Mouse (Mus musculus): ENCODE measurements around the gene Tex2. TPM values are rescaled to one million over a fixed set of nuclear protein-coding genes. Genes with fewer than 3 reads are reported as not detected.

Gene Tex2
- total and polyA plus RNA-seq, 3 experiments: 1.6 to 20.0 (median 7.7) TPM

DNA sequence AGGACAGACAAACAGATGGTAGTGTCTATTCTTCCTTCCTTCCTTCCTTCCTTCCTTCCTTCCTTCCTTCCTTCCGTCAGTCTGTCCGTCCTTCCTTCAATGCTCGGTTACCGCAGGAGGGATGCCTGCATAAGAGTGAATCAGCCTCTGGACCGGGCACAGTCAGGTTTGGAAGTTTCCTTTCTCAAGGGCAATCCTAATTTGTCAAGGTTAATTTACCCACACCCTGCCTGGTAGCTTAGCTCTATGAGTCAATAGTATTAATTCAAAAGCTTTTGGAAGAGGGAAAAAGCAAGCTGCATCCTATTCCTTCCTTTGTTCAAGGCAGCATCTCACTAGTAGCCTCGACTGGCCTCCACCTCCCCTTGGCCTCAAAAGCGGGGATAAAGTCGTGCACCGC lies 38.8 kb downstream of the Tex2 start:
- H3K4me3 ChIP-seq (ENCODE audit: low read depth, low read length): no peak overlapping the region
- no peaks in the 10 kb centered on the region for H3K27me3 ChIP-seq (ENCODE audit: insufficient read depth, low read length)
- ATAC-seq (ENCODE audit: extremely low read depth, insufficient number of reproducible peaks, low FRiP score, poor library complexity, severe bottlenecking) (no peak), DNase-seq (ENCODE audit: low spot score) (no peak)
- TF ChIP-seq POLR2AphosphoS5 (IDR thresholded peaks at IDR 0.05; ENCODE audit: insufficient replicate concordance, low read depth, low read length) (no peak), GATA2 (IDR thresholded peaks at IDR 0.05; ENCODE audit: borderline replicate concordance, low read depth, low read length) (no peak), TAL1 (conservative IDR thresholded peaks at IDR 0.05; ENCODE audit: low read depth, low read length) (no peak), CTCF (IDR thresholded peaks at IDR 0.05; ENCODE audit: low read depth, low read length) (no peak), GATA1 (IDR thresholded peaks at IDR 0.05; ENCODE audit: borderline replicate concordance, low read length) (no peak)
- no peaks in the 10 kb centered on the region for H3K9me3 ChIP-seq (replicated peaks)
- no peaks in the 10 kb centered on the region; the same call in none of the 2 replicates for H3K4me1 ChIP-seq (ENCODE audit: insufficient read depth, low read depth, low read length)
- H3K36me3 ChIP-seq (replicated peaks): peaks cover 5% of the 10 kb centered on the region

DNA sequence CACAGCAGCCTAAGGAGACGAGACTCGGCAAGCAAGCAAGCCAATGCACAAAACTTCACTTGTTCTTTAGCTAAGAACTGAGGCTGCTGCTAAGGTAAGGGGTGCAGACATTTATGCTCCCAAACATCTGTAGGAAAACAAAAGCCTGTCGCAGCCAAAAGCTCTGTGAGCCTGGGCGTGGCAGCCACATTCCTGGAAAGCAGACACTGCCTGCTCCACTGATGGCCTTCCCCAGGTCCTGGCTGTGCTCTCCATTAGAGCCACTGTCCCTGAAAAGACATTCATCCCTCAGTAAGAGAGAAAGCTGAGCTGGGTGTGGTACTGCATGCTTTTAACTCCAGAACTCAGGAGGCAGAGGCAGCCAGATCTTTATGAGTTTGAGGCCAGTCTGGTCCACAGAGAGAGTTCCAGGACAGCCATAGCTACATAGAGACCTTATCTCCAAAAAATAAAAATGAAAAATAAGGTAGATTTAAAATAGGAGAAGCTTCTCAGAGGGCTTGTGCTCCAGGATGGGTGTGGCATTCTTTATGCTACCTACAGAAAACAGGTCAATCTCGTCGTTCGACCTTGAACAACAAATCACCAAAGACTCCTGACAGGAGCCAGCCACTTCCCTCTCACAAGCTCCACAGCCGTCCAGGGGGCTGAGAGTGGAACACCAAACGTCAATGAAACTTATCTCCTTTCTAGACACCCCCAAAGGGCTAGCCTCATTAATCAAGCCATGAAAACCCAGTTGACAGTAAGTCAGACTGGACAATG lies 39.6 kb downstream of the Tex2 start:
- DNase-seq (ENCODE audit: low spot score) (no peak), ATAC-seq (ENCODE audit: extremely low read depth, insufficient number of reproducible peaks, low FRiP score, poor library complexity, severe bottlenecking) (no peak)
- H3K36me3 ChIP-seq (replicated peaks): peaks cover 9% of the 10 kb centered on the region

DNA sequence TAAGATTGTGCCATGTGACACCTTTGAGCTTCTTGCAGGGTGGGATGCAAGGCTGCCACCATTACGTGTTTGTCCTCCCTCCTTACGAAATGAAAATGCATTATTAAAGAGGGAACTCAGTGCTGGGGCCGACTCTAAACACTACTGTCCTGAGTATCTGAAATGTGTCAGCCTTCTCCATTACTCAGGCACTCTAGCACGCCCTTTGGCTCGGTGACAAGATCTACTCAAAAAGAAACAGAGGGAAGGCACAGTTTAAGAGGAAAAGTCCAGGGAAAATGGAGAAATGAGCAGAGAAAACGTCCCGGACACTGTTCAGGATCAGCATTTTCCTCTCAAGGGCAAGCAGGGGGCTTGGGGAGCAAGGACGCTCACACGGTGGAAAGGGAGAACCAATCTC lies 40.3 kb downstream of the Tex2 start:
- peaks cover 15% of the 10 kb centered on the region for H3K36me3 ChIP-seq (replicated peaks)
- TF ChIP-seq GATA1 (IDR thresholded peaks at IDR 0.05; ENCODE audit: borderline replicate concordance, low read length): no peak
- no peak for TF ChIP-seq POLR2AphosphoS5 (IDR thresholded peaks at IDR 0.05; ENCODE audit: insufficient replicate concordance, low read depth, low read length)
- TF ChIP-seq CTCF (IDR thresholded peaks at IDR 0.05; ENCODE audit: low read depth, low read length): no peak
- no peak for TF ChIP-seq TAL1 (conservative IDR thresholded peaks at IDR 0.05; ENCODE audit: low read depth, low read length)
- no peak for TF ChIP-seq GATA2 (IDR thresholded peaks at IDR 0.05; ENCODE audit: borderline replicate concordance, low read depth, low read length)

More for the DNA sequence above, 39.6 kb downstream of the Tex2 start:
- H3K9me3 ChIP-seq (replicated peaks): no peaks in the 10 kb centered on the region
- H3K4me3 ChIP-seq (ENCODE audit: low read depth, low read length): no peak overlapping the region
- H3K27me3 ChIP-seq (ENCODE audit: insufficient read depth, low read length): no peaks in the 10 kb centered on the region
- no peak for TF ChIP-seq TAL1 (conservative IDR thresholded peaks at IDR 0.05; ENCODE audit: low read depth, low read length)
- TF ChIP-seq CTCF (IDR thresholded peaks at IDR 0.05; ENCODE audit: low read depth, low read length): no peak
- TF ChIP-seq GATA1 (IDR thresholded peaks at IDR 0.05; ENCODE audit: borderline replicate concordance, low read length): no peak
- TF ChIP-seq POLR2AphosphoS5 (IDR thresholded peaks at IDR 0.05; ENCODE audit: insufficient replicate concordance, low read depth, low read length): no peak
- no peak for TF ChIP-seq GATA2 (IDR thresholded peaks at IDR 0.05; ENCODE audit: borderline replicate concordance, low read depth, low read length)
- peaks cover 3% of the 10 kb centered on the region for H3K4me1 ChIP-seq (ENCODE audit: insufficient read depth, low read depth, low read length)

DNA sequence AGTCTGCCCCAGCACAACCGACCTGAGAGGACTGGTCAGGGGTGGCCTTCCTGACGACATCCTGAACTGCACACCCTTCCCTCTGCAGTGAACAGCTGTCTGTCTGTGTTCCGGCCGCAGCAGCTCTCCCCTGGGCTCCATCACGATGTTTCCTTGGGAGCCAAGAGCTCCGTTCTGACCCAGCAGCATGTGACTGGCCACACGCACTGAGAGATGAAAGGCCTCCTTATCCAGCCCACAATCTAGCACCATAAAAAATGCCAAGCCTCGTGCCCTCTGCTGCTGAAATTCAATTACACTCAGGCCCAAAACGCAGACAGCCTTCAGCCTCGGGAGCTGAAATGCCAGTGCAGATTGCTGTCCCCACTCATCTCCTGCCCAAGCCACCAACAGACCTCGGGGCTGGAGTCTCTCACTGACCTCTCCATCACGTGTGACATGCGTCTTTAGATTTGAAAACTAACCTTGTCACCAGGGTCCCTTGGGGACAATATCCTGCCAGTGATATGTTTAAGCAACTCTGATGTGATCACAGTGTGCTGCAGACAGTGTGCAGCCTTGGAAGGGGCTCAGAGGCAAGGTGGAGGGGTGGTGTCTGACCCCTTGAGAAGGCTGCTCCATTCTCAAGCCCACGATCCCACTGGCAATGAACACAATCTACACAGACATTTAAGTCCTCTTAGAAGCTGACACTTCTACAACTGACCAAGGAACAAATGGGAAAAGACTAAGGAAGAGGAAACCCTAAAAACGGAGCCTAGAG lies 41.0 kb downstream of the Tex2 start:
- TF ChIP-seq CTCF (IDR thresholded peaks at IDR 0.05; ENCODE audit: low read depth, low read length) (no peak), TAL1 (conservative IDR thresholded peaks at IDR 0.05; ENCODE audit: low read depth, low read length) (no peak), GATA1 (IDR thresholded peaks at IDR 0.05; ENCODE audit: borderline replicate concordance, low read length) (no peak), GATA2 (IDR thresholded peaks at IDR 0.05; ENCODE audit: borderline replicate concordance, low read depth, low read length) (no peak)
- no peak for DNase-seq (ENCODE audit: low spot score)

More for the DNA sequence above, 40.3 kb downstream of the Tex2 start:
- Histone ChIP-seq H3K27me3 (ENCODE audit: insufficient read depth, low read length) (no peaks in the 10 kb centered on the region), H3K4me1 (ENCODE audit: insufficient read depth, low read depth, low read length) (peaks cover 3% of the 10 kb centered on the region), H3K9me3 (replicated peaks) (no peaks in the 10 kb centered on the region), H3K4me3 (ENCODE audit: low read depth, low read length) (no peak overlapping the region)
- ATAC-seq (ENCODE audit: extremely low read depth, insufficient number of reproducible peaks, low FRiP score, poor library complexity, severe bottlenecking): no peak
- DNase-seq (ENCODE audit: low spot score): no peak

DNA sequence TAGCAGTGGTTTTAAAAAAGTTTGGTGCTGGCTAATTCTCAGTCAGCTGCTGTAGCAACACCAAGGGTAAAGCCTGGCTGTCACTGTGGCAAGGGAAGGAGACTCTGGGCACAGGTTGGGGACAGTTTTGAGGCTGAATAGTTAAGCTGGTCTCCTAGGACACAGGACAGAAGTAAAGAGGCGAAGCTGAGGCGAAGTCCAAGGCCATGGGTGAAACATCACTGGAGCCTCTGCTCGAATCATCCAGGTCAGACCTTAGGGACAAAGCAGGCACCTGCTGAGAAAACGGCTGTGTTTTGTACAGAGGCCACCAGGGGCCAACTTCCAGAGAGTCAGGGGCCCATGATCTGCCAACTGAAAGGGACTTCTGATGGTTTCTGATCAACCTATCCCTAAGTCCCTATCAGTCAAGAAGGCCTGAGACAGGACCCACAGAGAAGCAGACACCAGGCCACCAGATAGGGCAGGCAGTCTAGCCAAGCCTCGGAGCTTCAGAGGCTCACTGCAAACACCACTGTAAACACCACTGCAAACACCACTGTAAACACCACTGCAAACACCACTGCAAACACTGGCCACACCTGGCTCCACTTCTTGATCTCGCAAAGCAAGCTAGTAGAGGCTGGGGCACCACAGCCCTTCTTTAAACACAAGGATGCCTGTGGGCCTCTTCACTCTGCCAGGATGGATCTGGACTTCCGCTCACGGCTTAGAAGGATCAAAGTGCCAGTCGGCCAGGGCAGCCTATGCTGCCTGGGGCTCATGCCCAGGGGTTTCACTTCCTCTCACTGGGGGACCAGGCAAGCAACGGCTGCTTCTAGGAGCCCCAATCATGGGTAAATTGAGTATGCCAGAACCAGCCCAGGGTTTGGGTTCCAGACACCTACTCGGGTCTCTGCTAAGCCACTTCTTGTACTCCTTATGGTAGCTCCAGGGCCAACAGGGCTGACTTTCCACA lies 41.9 kb downstream of the Tex2 start:
- H3K27me3 ChIP-seq (ENCODE audit: insufficient read depth, low read length): no peaks in the 10 kb centered on the region
- H3K4me1 ChIP-seq (ENCODE audit: insufficient read depth, low read depth, low read length): peaks cover 3% of the 10 kb centered on the region
- no peak for DNase-seq (ENCODE audit: low spot score)
- H3K4me3 ChIP-seq (ENCODE audit: low read depth, low read length): no peak overlapping the region
- TF ChIP-seq CTCF (IDR thresholded peaks at IDR 0.05; ENCODE audit: low read depth, low read length) (no peak), GATA2 (IDR thresholded peaks at IDR 0.05; ENCODE audit: borderline replicate concordance, low read depth, low read length) (no peak), GATA1 (IDR thresholded peaks at IDR 0.05; ENCODE audit: borderline replicate concordance, low read length) (no peak), TAL1 (conservative IDR thresholded peaks at IDR 0.05; ENCODE audit: low read depth, low read length) (no peak), POLR2AphosphoS5 (IDR thresholded peaks at IDR 0.05; ENCODE audit: insufficient replicate concordance, low read depth, low read length) (no peak)
- peaks cover 30% of the 10 kb centered on the region for H3K36me3 ChIP-seq (replicated peaks)
- no peaks in the 10 kb centered on the region for H3K9me3 ChIP-seq (replicated peaks)
- no peak for ATAC-seq (ENCODE audit: extremely low read depth, insufficient number of reproducible peaks, low FRiP score, poor library complexity, severe bottlenecking)

More for the DNA sequence above, 41.0 kb downstream of the Tex2 start:
- H3K4me1 ChIP-seq (ENCODE audit: insufficient read depth, low read depth, low read length): peaks cover 3% of the 10 kb centered on the region
- peaks cover 23% of the 10 kb centered on the region for H3K36me3 ChIP-seq (replicated peaks)
- H3K4me3 ChIP-seq (ENCODE audit: low read depth, low read length): no peak overlapping the region
- H3K27me3 ChIP-seq (ENCODE audit: insufficient read depth, low read length): no peaks in the 10 kb centered on the region
- no peaks in the 10 kb centered on the region for H3K9me3 ChIP-seq (replicated peaks)
- ATAC-seq (ENCODE audit: extremely low read depth, insufficient number of reproducible peaks, low FRiP score, poor library complexity, severe bottlenecking): no peak

Data from G1E (cell line).